Mouse (Mus musculus) heart, embryonic 13.5 days (tissue): Measurements from ENCODE around the gene Ncoa7. TPM values are rescaled to one million over a fixed set of nuclear protein-coding genes. Genes with fewer than 3 reads are reported as not detected.
A peak's percentile ranks its signal among the peaks of the same experiment; 100 is the strongest.

ENCODE experiments used
- ATAC-seq: fragments of 200-750 bp; cut with Nextera tagmentation; 2 replicates; pipeline ENCODE4 v1.8.0; 2017; ENCODE audit warnings: moderate TSS enrichment; ENCODE audit not compliant: insufficient number of reproducible peaks, low FRiP score, low TSS enrichment; ENCODE audit errors: extremely low read depth
- H3K27ac ChIP-seq: fragments of 300-500 bp; sonication (generic); replicated peaks from 2 replicates; pipeline ENCODE4 v1.5.1; 2015; ENCODE audit warnings: moderate library complexity, mild to moderate bottlenecking, inconsistent platforms
- H3K27me3 ChIP-seq: fragments of 300-500 bp; sonication (generic); replicated peaks from 2 replicates; pipeline ENCODE4 v1.6.1; 2015; ENCODE audit warnings: mild to moderate bottlenecking, inconsistent platforms
- H3K36me3 ChIP-seq: fragments of 300-500 bp; sonication (generic); 2 replicates; pipeline ENCODE4 v1.6.1; 2015; ENCODE audit warnings: mild to moderate bottlenecking, inconsistent platforms
- H3K4me1 ChIP-seq: fragments of 300-500 bp; sonication (generic); 2 replicates; pipeline ENCODE4 v1.6.1; 2015; ENCODE audit warnings: inconsistent platforms
- H3K4me2 ChIP-seq: fragments of 300-500 bp; sonication (generic); 2 replicates; pipeline ENCODE4 v1.6.1; 2015; ENCODE audit warnings: inconsistent platforms, mild to moderate bottlenecking, moderate library complexity
- H3K4me3 ChIP-seq: fragments of 300-500 bp; sonication (generic); 2 replicates; pipeline ENCODE4 v1.5.1; 2015; ENCODE audit warnings: moderate library complexity, mild to moderate bottlenecking, inconsistent platforms
- H3K9ac ChIP-seq: fragments of 300-500 bp; sonication (generic); 2 replicates; pipeline ENCODE4 v1.6.1; 2015; ENCODE audit warnings: inconsistent platforms, mild to moderate bottlenecking, moderate library complexity
- H3K9me3 ChIP-seq: fragments of 300-500 bp; sonication (generic); 2 replicates; pipeline ENCODE4 v1.6.1; 2016; ENCODE audit warnings: inconsistent platforms
- WGBS: fragments of 180-500 bp; shearing (Covaris S2); methylation state at CpG from one replicate; pipeline ENCODE4 v1.1.7; 2015; ENCODE audit warnings: mixed read lengths; 5-methylcytosine and 5-hydroxymethylcytosine counted together
- polyA plus RNA-seq: library from polyadenylated mRNA; unstranded; fragments of >200 nt; fragmentation: Nextera tagmentation; extraction: Ambion mirVana; gene quantifications from 2 replicates; pipeline ENCODE4 v1.2.1, GENCODE M21; 2015

Ncoa7 gene
- polyA plus RNA-seq, 1 experiment from 2014 or later: 7.1 TPM

DNA sequence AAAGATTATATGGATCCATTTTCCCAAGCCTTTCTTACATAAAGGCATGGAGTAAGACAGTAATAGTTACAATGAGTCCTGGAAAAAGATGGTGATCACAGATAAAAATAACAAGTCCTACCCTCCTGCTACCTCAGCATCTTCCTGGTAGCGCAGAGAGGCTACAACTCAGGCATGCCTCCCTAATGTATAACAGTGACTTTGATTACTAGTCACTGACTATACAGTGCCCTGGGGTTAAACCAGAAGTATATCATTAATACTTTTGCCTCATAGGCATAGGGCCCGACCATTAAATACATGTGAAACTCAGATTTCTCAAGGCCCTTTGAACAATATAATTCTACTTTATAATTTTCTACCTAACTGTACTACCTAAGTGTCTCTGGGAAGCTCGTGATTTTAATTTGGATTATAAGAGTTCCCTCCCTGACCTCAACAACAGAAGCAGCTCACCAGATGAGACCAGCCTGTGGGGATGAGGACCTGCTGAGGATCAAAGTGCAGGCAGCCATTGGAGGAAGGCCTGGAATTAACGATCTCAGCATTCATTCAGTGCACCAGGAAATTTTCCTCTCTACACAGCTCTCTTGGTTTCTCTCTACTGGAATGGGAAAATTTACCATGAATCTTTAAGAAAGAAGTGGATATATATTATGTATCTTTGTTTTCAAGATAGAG lies 40.7 kb downstream of the Ncoa7 start:
- H3K4me3 ChIP-seq: no peak overlapping the region
- H3K27ac ChIP-seq: peak overlapping the region; percentile 58
- peaks cover 10% of the 10 kb centered on the region for H3K4me1 ChIP-seq
- H3K9me3 ChIP-seq: 0 out of 2 replicates have a peak, but pooled peaks cover 3% of the 10 kb centered on the region
- H3K4me2 ChIP-seq: no peak overlapping the region
- 82% methylated on average over 4 of the region's 4 CpGs for WGBS
- no peak for ATAC-seq
- no peaks in the 10 kb centered on the region for H3K27me3 ChIP-seq
- no peak overlapping the region for H3K9ac ChIP-seq
- H3K36me3 ChIP-seq: peaks cover 15% of the 10 kb centered on the region

DNA sequence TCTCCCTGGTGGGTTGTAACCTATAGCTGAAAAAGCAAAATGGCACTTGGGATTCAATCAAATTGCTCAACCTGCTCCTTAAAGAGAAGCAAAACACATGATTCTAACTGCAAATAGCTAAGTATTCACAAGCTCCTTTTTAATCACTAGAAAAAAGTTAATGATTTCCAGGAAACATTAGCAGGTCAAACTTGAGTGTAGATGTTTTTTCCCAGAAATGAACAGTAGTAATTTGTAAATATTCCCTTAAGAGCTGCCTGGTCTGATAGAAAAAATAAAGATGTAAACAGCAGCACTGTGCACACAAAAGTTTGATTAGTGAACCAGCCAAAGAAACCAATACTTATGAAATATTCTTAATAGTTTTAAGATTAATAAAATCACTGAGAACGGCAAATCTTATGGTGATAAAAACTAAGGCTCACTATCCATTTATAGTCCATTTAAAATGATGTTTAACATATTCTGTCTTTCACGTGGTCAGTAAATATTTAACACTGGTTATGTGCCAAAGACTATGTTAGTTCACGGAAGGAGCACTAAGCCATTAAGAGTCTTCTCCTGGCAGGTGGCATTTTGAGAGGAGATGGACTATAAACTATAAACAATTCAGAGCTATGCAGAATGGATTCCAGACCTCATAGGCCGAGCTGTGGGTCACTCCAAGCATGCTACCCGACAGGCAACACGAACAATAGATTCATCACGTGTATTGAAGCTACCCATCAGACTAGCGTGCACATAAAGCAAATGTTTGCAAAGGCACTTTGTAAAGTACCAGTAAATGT lies 43.6 kb downstream of the Ncoa7 start:
- Histone ChIP-seq H3K4me2 (no peak overlapping the region), H3K27me3 (no peaks in the 10 kb centered on the region), H3K27ac (no peak overlapping the region), H3K4me3 (no peak overlapping the region), H3K9me3 (no peaks in the 10 kb centered on the region), H3K36me3 (peaks cover 5% of the 10 kb centered on the region; the same call in 1 of the 2 replicates), H3K4me1 (peaks cover 20% of the 10 kb centered on the region), H3K9ac (no peak overlapping the region)
- ATAC-seq: no peak
- 82% methylated on average over 8 of the region's 8 CpGs for WGBS

DNA sequence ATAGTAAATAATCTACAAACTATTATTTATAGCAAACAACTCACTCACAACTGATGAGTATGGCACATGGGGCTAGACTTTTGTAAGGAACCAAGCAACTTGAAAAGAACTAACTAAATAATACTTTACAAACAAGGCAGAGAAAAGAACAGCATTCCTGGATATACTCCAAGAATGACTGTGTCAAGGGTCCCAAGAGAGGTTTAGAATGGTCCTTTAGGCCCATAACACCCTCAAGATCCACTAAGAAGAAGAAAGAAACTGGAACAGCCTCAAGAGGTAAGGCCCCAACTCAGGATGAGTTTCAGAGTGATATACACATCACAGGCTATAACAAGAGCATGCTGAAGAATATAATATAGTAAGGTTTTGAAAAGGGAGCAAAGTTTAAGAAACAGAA lies 47.1 kb downstream of the Ncoa7 start:
- Histone ChIP-seq H3K9me3 (no peaks in the 10 kb centered on the region), H3K4me3 (no peak overlapping the region), H3K4me2 (no peak overlapping the region), H3K9ac (no peak overlapping the region), H3K36me3 (peaks cover 8% of the 10 kb centered on the region), H3K27me3 (no peaks in the 10 kb centered on the region), H3K4me1 (peaks cover 10% of the 10 kb centered on the region), H3K27ac (no peak overlapping the region)
- no peak for ATAC-seq

DNA sequence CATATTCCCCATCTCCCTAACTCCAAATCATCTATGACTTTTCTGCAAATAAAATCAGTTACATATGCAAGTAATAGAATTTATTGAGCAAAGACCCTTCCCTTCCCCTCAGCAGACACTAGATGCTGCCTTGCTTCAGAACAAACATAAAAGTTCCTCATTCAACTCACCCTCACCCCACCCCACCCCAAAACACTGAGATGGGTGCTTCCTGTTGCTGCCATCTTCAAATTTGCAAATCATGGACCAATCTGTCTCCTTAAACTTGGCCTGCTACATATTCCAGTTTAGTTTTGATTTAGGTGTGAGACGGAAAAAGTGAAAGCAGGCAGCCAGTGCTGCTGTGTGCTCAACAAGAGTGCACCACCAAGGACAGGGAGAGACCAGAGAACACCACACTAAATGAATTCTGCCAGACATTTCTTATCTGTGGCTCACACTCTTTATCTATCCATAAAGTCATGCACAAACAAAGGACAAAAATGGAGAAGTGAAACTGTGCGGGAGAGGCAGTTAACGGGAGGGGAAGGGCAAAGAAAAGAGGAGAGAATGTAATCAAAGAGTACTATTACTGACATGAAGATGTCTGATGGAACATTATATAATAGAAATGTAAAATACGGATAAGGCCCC lies 48.2 kb downstream of the Ncoa7 start:
- Histone ChIP-seq H3K4me2 (peak overlapping the region; percentile 59), H3K9ac (peak overlapping the region; percentile 52), H3K4me3 (peak overlapping the region; percentile 20), H3K9me3 (no peaks in the 10 kb centered on the region), H3K27me3 (no peaks in the 10 kb centered on the region), H3K36me3 (peaks cover 8% of the 10 kb centered on the region), H3K4me1 (peaks cover 10% of the 10 kb centered on the region), H3K27ac (peak overlapping the region; percentile 54)
- WGBS: 21% methylated on average over 4 of the region's 4 CpGs
- no peak for ATAC-seq

DNA sequence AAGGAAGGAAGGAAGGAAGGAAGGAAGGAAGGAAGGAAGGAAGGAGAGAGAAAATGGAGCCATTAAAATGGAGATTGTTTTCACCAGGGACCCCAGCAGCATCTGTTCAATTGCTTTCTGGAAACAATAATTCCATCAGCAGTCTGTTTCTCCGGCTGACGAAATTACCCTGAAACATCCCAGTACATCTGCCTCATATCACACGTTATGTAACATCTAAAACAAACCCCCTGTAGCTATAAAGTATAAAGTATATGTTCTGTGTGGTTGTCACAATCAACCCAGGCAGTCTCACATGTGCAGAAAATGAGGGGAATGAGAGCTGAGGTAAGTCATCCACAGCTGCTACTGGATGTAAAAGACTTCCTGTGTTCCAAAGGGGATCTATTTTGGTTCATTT lies 49.0 kb downstream of the Ncoa7 start:
- Histone ChIP-seq H3K9me3 (no peaks in the 10 kb centered on the region), H3K4me3 (no peak overlapping the region), H3K27ac (no peak overlapping the region), H3K27me3 (no peaks in the 10 kb centered on the region), H3K4me1 (peaks cover 10% of the 10 kb centered on the region), H3K4me2 (no peak overlapping the region), H3K36me3 (peaks cover 8% of the 10 kb centered on the region), H3K9ac (no peak overlapping the region)
- 85% methylated on average over 3 of the region's 3 CpGs for WGBS
- no peak for ATAC-seq

DNA sequence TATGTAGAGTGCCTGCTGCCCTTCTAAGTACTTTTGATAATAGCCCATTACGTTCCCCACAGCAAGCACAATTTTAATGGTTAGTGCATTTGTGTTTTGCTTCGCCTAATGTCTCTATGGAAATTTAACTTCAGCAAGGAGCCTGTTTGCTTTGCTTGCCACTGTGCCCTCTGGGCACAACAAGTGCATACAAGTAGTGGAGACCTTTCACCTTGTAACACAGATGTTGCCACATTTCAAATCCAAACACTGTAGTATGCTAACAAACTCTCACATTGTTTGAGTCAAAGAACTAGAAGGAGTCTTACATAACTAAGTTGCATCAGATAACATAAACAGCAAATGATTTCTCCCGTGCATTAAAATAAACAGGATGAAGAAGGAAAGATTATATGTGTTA lies 50.6 kb downstream of the Ncoa7 start:
- Histone ChIP-seq H3K27me3 (no peaks in the 10 kb centered on the region), H3K4me3 (no peak overlapping the region), H3K9me3 (no peaks in the 10 kb centered on the region), H3K27ac (no peak overlapping the region), H3K4me2 (no peak overlapping the region), H3K4me1 (peaks cover 10% of the 10 kb centered on the region), H3K36me3 (peaks cover 3% of the 10 kb centered on the region; the same call in 1 of the 2 replicates), H3K9ac (no peak overlapping the region)
- ATAC-seq: no peak
- 74% methylated on average over 3 of the region's 3 CpGs for WGBS

DNA sequence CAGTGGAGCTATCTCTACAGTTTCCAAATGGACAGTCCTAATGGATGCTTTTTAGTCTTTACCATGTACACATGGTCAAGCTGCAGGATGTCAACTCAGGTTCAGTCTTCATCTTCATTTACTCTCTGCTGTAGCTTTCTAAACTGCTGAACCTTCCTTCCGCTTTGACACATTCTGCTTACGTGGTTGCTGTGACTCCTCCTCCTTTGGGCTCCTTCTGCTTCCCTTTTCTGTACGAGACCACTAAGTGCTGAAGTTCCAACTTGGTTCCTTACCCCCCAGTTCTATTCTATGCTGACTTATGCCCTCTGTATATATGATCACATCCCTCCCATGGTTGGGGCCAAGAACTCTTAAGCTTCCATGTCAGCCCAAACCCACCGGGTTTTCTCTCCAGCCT lies 51.5 kb downstream of the Ncoa7 start:
- Histone ChIP-seq H3K4me1 (peaks cover 10% of the 10 kb centered on the region), H3K9ac (no peak overlapping the region), H3K4me2 (no peak overlapping the region), H3K4me3 (no peak overlapping the region), H3K27me3 (no peaks in the 10 kb centered on the region), H3K27ac (no peak overlapping the region), H3K36me3 (peaks cover 3% of the 10 kb centered on the region; the same call in 1 of the 2 replicates), H3K9me3 (no peaks in the 10 kb centered on the region)
- 87% methylated on average over 4 of the region's 4 CpGs for WGBS
- no peak for ATAC-seq

DNA sequence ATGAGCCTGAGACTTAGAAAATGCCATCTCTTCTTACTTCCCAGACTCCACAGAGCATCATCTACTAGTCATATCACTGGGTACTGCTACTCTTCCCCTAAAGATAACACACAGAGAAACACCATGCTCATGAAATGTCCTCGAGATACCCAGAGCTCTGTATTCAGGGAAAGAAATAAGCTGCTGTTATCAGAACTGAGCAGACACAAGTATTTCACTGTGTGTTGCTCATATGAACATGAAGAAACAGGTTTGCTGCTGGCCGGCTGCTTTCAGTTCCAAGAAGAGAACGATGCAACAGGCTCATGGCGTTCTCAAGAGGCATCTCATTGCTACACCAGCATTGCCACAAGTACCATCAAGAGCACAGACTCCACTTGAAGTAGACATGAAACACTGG lies 53.3 kb downstream of the Ncoa7 start:
- Histone ChIP-seq H3K36me3 (peaks cover 3% of the 10 kb centered on the region; the same call in 1 of the 2 replicates), H3K4me2 (peak overlapping the region; percentile 3; the same call in 1 of the 2 replicates), H3K9me3 (no peaks in the 10 kb centered on the region), H3K9ac (no peak overlapping the region), H3K27me3 (no peaks in the 10 kb centered on the region), H3K4me1 (peaks cover 7% of the 10 kb centered on the region), H3K4me3 (no peak overlapping the region), H3K27ac (no peak overlapping the region)
- 53% methylated on average over 4 of the region's 4 CpGs for WGBS
- no peak; the same call in 1 of the 2 replicates for ATAC-seq

DNA sequence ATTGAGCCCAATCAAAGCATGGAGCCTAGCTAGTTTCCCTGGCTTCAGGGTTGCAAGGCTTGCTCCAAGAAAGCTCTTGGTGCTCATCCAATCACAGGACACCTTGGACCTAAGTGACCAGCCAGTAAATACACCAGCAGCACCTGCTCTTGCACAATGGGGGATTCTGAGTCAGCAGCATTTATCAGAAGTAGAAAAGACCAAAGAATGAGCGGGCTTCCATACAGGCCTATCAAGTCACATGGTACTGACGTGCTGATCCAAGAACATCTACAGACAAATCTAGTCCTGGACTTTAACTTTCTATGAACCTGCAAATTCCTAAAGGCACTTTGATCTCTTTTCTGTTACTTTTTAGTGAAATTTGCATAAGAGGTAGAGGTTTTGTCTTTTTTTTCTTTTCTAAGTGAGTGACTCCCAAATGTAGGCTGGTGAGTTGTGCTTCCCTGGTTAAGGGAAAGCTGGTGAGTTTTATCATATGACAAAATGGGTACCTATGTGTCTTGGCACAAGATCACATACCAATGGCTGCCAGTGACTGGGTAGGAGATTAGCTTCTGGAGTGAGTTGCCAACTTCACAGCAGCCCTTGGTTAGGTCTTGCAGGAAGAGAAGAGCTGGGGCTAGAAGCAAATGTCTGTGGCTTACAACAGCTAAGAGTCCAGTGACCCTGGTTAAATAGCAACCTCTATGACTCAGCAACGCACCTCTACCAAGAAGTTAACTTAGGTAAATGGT lies 57.7 kb downstream of the Ncoa7 start:
- ATAC-seq: no peak
- H3K4me1 ChIP-seq: peaks cover 4% of the 10 kb centered on the region; the same call in 1 of the 2 replicates
- WGBS: 83% methylated on average over 3 of the region's 3 CpGs
- no peaks in the 10 kb centered on the region for H3K9me3 ChIP-seq
- no peaks in the 10 kb centered on the region for H3K27me3 ChIP-seq
- H3K4me2 ChIP-seq: no peak overlapping the region
- H3K36me3 ChIP-seq: no peaks in the 10 kb centered on the region
- H3K4me3 ChIP-seq: no peak overlapping the region
- no peak overlapping the region for H3K27ac ChIP-seq
- no peak overlapping the region for H3K9ac ChIP-seq

DNA sequence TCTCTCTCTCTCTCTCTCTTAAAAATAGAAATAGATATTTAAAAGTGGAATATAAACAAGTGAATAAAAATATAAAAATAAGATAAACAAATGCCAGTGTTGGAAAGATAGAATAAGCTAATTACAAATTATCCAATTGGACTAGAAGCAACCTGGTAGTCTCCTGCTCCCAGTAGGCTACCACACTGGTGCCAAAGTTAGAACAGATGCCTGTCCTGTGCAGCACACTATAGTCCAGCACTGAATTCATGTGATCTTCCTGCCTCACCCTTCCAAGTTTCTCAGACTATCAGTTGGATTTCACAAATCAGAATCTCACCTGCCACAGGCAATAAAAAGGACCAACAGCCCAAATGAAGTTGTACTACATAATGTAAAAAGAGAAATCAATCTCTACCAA lies 59.9 kb downstream of the Ncoa7 start:
- Histone ChIP-seq H3K4me3 (no peak overlapping the region), H3K27me3 (no peaks in the 10 kb centered on the region), H3K4me2 (no peak overlapping the region), H3K9me3 (no peaks in the 10 kb centered on the region), H3K4me1 (peaks cover 4% of the 10 kb centered on the region; the same call in 1 of the 2 replicates), H3K36me3 (no peaks in the 10 kb centered on the region), H3K9ac (no peak overlapping the region), H3K27ac (no peak overlapping the region)
- no peak for ATAC-seq

DNA sequence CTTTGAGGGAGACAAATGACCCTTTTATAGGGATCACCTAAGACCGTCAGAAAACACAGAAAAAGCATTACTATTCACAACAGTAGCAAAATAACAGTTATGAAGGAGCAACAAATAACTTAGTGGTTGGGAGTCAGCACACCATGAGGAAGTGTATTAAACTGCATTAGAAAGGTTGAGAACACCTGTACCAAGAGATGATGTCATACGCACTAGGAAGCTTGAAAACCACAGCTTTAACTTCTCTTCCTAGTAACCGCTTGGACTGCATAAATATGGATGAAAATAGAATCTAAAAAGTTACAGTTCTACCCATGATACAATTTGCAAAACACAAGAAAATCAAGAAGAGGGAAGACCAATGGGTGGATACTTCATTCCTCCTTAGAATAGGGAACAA lies 64.7 kb downstream of the Ncoa7 start:
- H3K4me2 ChIP-seq: no peak overlapping the region
- H3K9ac ChIP-seq: no peak overlapping the region
- H3K36me3 ChIP-seq: no peaks in the 10 kb centered on the region
- no peaks in the 10 kb centered on the region for H3K27me3 ChIP-seq
- H3K4me3 ChIP-seq: no peak overlapping the region
- no peaks in the 10 kb centered on the region for H3K4me1 ChIP-seq
- H3K9me3 ChIP-seq: no peaks in the 10 kb centered on the region
- H3K27ac ChIP-seq: no peak overlapping the region
- WGBS: 90% methylated on average over 3 of the region's 3 CpGs
- no peak for ATAC-seq
